Comparison of ENCODE assay signal across 9 mouse cellular contexts in genomic region chr8:45794847-45795246, GRCm38 (mm10).
A peak's percentile ranks its signal among the peaks of the same experiment; 100 is the strongest.
DNase-seq lines count a peak whose midpoint lies in the region; ATAC-seq and TF ChIP-seq lines count a peak whose summit lies in the region.
"Had no signal": no experiment of that assay in that cellular context is flagged by ENCODE, and none has a peak within 500 bp of the region (broad histone marks: within the 10 kb centered on the region; RNA-seq: fewer than 3 reads in every experiment).

No protein-coding gene starts in this region.

- peak; percentile 12 for DNase-seq in adrenal gland, postnatal 10 days
- no peak for DNase-seq in adrenal gland, adult 2 months
- no peak for DNase-seq in kidney, adult 2 months
- DNase-seq in kidney, adult 18-20 months, result no peak
- no peak for DNase-seq in midbrain, postnatal 0 days (ENCODE audit: low spot score)
- peak; percentile 34 for DNase-seq in retina, postnatal 1 day

- no peak overlapping the region for H3K9ac ChIP-seq in midbrain, postnatal 0 days (replicated peaks; ENCODE audit: low read length, poor library complexity, severe bottlenecking)
- no peak overlapping the region for H3K9ac ChIP-seq in midbrain, embryonic 15.5 days
- no peak overlapping the region for H3K9ac ChIP-seq in forebrain, embryonic 16.5 days (replicated peaks; ENCODE audit: low read depth, low read length)

- H3K9me3 ChIP-seq in midbrain, postnatal 0 days (ENCODE audit: low read length), result no peaks in the 10 kb centered on the region
- H3K9me3 ChIP-seq in midbrain, embryonic 15.5 days, result no peaks in the 10 kb centered on the region
- no peaks in the 10 kb centered on the region for H3K9me3 ChIP-seq in forebrain, embryonic 16.5 days (ENCODE audit: control insufficient read depth, low read length)

- WGBS in kidney, adult 2 months, result 91% methylated on average over 14 of the region's 14 CpGs
- 88% methylated on average over 14 of the region's 14 CpGs for WGBS in midbrain, postnatal 0 days
- WGBS in midbrain, embryonic 15.5 days, result 91% methylated on average over 14 of the region's 14 CpGs
- 92% methylated on average over 14 of the region's 14 CpGs for WGBS in forebrain, embryonic 16.5 days

- H3K27ac ChIP-seq in kidney, adult 2 months (ENCODE audit: insufficient read depth, low read depth, low read length), result no peak overlapping the region
- H3K27ac ChIP-seq in midbrain, postnatal 0 days (ENCODE audit: low read depth, low read length), result no peak overlapping the region
- no peak overlapping the region for H3K27ac ChIP-seq in midbrain, embryonic 15.5 days
- no peak overlapping the region for H3K27ac ChIP-seq in forebrain, embryonic 16.5 days (ENCODE audit: low read length)

- no peak overlapping the region for H3K4me2 ChIP-seq in midbrain, postnatal 0 days (ENCODE audit: low read depth, low read length, poor library complexity, severe bottlenecking)
- H3K4me2 ChIP-seq in midbrain, embryonic 15.5 days, result no peak overlapping the region
- H3K4me2 ChIP-seq in forebrain, embryonic 16.5 days (ENCODE audit: low read length), result no peak overlapping the region

- H3K27me3 ChIP-seq in kidney, adult 2 months (replicated peaks; ENCODE audit: control insufficient read depth, insufficient read depth, low read length), result no peaks in the 10 kb centered on the region
- H3K27me3 ChIP-seq in midbrain, postnatal 0 days (ENCODE audit: insufficient read depth, low read length), result no peaks in the 10 kb centered on the region
- no peaks in the 10 kb centered on the region for H3K27me3 ChIP-seq in midbrain, embryonic 15.5 days (replicated peaks)
- H3K27me3 ChIP-seq in forebrain, embryonic 16.5 days (replicated peaks; ENCODE audit: control insufficient read depth, insufficient read depth, low read length), result no peaks in the 10 kb centered on the region
- H3K27me3 ChIP-seq: megakaryocyte, embryonic 14.5 days had no signal

- ATAC-seq in midbrain, postnatal 0 days (ENCODE audit: low FRiP score), result no peak
- no peak for ATAC-seq in midbrain, embryonic 15.5 days (replicated peaks)
- ATAC-seq in forebrain, embryonic 16.5 days, result no peak

- peak; percentile 32 for TF ChIP-seq CTCF in kidney, adult 2 months (conservative IDR thresholded peaks at IDR 0.05; ENCODE audit: insufficient read depth, insufficient read length, low read depth, low read length)
- TF ChIP-seq CTCF in midbrain, postnatal 0 days (IDR thresholded peaks at IDR 0.05), result peak; percentile 54

- no peaks in the 10 kb centered on the region for H3K36me3 ChIP-seq in kidney, adult 2 months (ENCODE audit: control insufficient read depth, insufficient read depth, low read length)
- H3K36me3 ChIP-seq in midbrain, postnatal 0 days (ENCODE audit: insufficient read depth, low read length), result peaks cover 19% of the 10 kb centered on the region
- peaks cover 17% of the 10 kb centered on the region for H3K36me3 ChIP-seq in midbrain, embryonic 15.5 days (replicated peaks)
- peaks cover 18% of the 10 kb centered on the region for H3K36me3 ChIP-seq in forebrain, embryonic 16.5 days (ENCODE audit: control insufficient read depth, insufficient read depth)

- no peak for TF ChIP-seq POLR2A in kidney, adult 2 months (IDR thresholded peaks at IDR 0.05; ENCODE audit: low read depth, low read length)

- H3K4me3 ChIP-seq in kidney, adult 2 months (ENCODE audit: insufficient read depth, low read depth, low read length), result no peak overlapping the region
- H3K4me3 ChIP-seq in midbrain, postnatal 0 days (ENCODE audit: low read depth, low read length), result no peak overlapping the region
- H3K4me3 ChIP-seq in midbrain, embryonic 15.5 days, result no peak overlapping the region
- no peak overlapping the region for H3K4me3 ChIP-seq in forebrain, embryonic 16.5 days (replicated peaks; ENCODE audit: low read length)
- H3K4me3 ChIP-seq: megakaryocyte, embryonic 14.5 days had no signal

- H3K4me1 ChIP-seq in kidney, adult 2 months (ENCODE audit: control insufficient read depth, insufficient read depth, low read length), result no peaks in the 10 kb centered on the region
- no peaks in the 10 kb centered on the region for H3K4me1 ChIP-seq in midbrain, postnatal 0 days (ENCODE audit: insufficient read depth, low read length)
- no peaks in the 10 kb centered on the region for H3K4me1 ChIP-seq in midbrain, embryonic 15.5 days
- no peaks in the 10 kb centered on the region for H3K4me1 ChIP-seq in forebrain, embryonic 16.5 days (replicated peaks; ENCODE audit: control insufficient read depth, insufficient read depth, low read length)
- H3K4me1 ChIP-seq: megakaryocyte, embryonic 14.5 days had no signal

Comparison
In these comparisons a context has a peak if more than half of its experiments do, and no peak if none do; other contexts are left out.
1. DNase-seq: peak in adrenal gland, postnatal 10 days (single experiment) and retina, postnatal 1 day (single experiment); none in adrenal gland, adult 2 months (single experiment), kidney, adult 2 months (single experiment), kidney, adult 18-20 months (single experiment) and midbrain, postnatal 0 days (single experiment).